Mouse (Mus musculus) C2C12 (cell line): ENCODE measurements around the gene Abhd17a. TPM values are rescaled to one million over a fixed set of nuclear protein-coding genes. Genes with fewer than 3 reads are reported as not detected.
A peak's percentile ranks its signal among the peaks of the same experiment; 100 is the strongest.

Source experiments
- H3K27me3 ChIP-seq: one replicate; pipeline ENCODE4 v1.6.1; 2011; ENCODE audit not compliant: control insufficient read depth, insufficient read depth, insufficient read length
- H3K36me3 ChIP-seq: one replicate; pipeline ENCODE4 v1.6.1; 2011; ENCODE audit not compliant: control insufficient read depth, insufficient read depth
- H3K4me3 ChIP-seq: one replicate; pipeline ENCODE4 v1.5.1; 2011; ENCODE audit warnings: mild to moderate bottlenecking, control low read depth; ENCODE audit not compliant: poor library complexity, insufficient read depth, severe bottlenecking
- H3K79me2 ChIP-seq: one replicate; pipeline ENCODE4 v1.6.1; 2011; ENCODE audit not compliant: control insufficient read depth, insufficient read depth
- H3K79me3 ChIP-seq: one replicate; pipeline ENCODE4 v1.6.1; 2011; ENCODE audit warnings: low read depth, control low read depth
- H3ac ChIP-seq: one replicate; pipeline ENCODE3; 2011; ENCODE audit warnings: low read depth; ENCODE audit not compliant: control insufficient read depth, insufficient read length
- CEBPB ChIP-seq: IDR thresholded peaks from one replicate; pipeline ENCODE4 v1.6.1; 2011; ENCODE audit warnings: low read depth, mild to moderate bottlenecking, control low read depth, moderate library complexity
- CTCF ChIP-seq: IDR thresholded peaks from one replicate; pipeline ENCODE4 v1.5.1; 2011; ENCODE audit not compliant: control insufficient read depth, insufficient read depth, insufficient read length
- FOSL1 ChIP-seq: IDR thresholded peaks from one replicate; pipeline ENCODE4 v1.8.0; 2011; ENCODE audit warnings: mild to moderate bottlenecking, low read length; ENCODE audit not compliant: poor library complexity, insufficient read depth, severe bottlenecking
- MAX ChIP-seq: IDR thresholded peaks from one replicate; pipeline ENCODE4 v1.6.1; 2011; ENCODE audit warnings: mild to moderate bottlenecking, control low read depth
- MYOD1 ChIP-seq: IDR thresholded peaks from one replicate; pipeline ENCODE4 v1.6.1; 2011; ENCODE audit warnings: low read depth; ENCODE audit not compliant: control insufficient read depth, insufficient read length
- MYOG ChIP-seq: IDR thresholded peaks from one replicate; pipeline ENCODE4 v1.6.1; 2011; ENCODE audit not compliant: control insufficient read depth, insufficient read length; ENCODE audit errors: extremely low read depth
- USF1 ChIP-seq: IDR thresholded peaks from one replicate; pipeline ENCODE4 v1.6.1; 2011; ENCODE audit warnings: low read depth, mild to moderate bottlenecking, control low read depth, moderate library complexity
- polyA plus RNA-seq: library from polyadenylated mRNA; unstranded; fragments of >200 nt; fragmentation: generic; extraction: Trizol; gene quantifications from one replicate; pipeline ENCODE4 v1.2.1, GENCODE M21; 2012; ENCODE audit warnings: missing spikeins

The Abhd17a gene
- polyA plus RNA-seq, 1 experiment: 103 TPM

GRCm38 (mm10) chr10:80622661-80623456 lies 32.7 kb upstream of the Abhd17a start, which contains the start of gene Csnk1g2:
TSS of gene Csnk1g2 (plus strand) at chr10:80622838.
- Histone ChIP-seq H3K79me2 (peaks cover 53% of the 10 kb centered on the region), H3K27me3 (no peaks in the 10 kb centered on the region), H3K79me3 (peaks cover 48% of the 10 kb centered on the region), H3K36me3 (peaks cover 7% of the 10 kb centered on the region), H3K4me3 (peak within 1 kb of the TSS; percentile 100), H3ac (peak within 1 kb of the TSS; percentile 90)
- TF ChIP-seq CTCF: no peak
- TF ChIP-seq MAX: no peak
- no peak for TF ChIP-seq MYOG
- TF ChIP-seq CEBPB: no peak
- TF ChIP-seq FOSL1: no peak
- TF ChIP-seq USF1: no peak
- TF ChIP-seq MYOD1: no peak

- Histone ChIP-seq H3K79me2 (peaks cover 46% of the 10 kb centered on the region), H3ac (peak overlapping the region; percentile 51), H3K79me3 (peaks cover 41% of the 10 kb centered on the region), H3K4me3 (peak overlapping the region; percentile 100), H3K36me3 (peaks cover 7% of the 10 kb centered on the region), H3K27me3 (no peaks in the 10 kb centered on the region)
- TF ChIP-seq CTCF: no peak
- peak; percentile 9 for TF ChIP-seq USF1
- TF ChIP-seq CEBPB: peak; percentile 93
- TF ChIP-seq MAX: peak; percentile 61
These were observed 32.0 kb upstream of the Abhd17a start for GRCm38 (mm10) chr10:80621940-80622660.

GRCm38 (mm10) chr10:80621690-80621939 lies 31.5 kb upstream of the Abhd17a start:
- H3K27me3 ChIP-seq: no peaks in the 10 kb centered on the region
- TF ChIP-seq USF1 (no peak), MAX (no peak), CEBPB (no peak), MYOG (no peak), CTCF (no peak), FOSL1 (no peak), MYOD1 (no peak)

GRCm38 (mm10) chr10:80620796-80621689 lies 30.9 kb upstream of the Abhd17a start:
- peaks cover 32% of the 10 kb centered on the region for H3K79me3 ChIP-seq
- H3K4me3 ChIP-seq: peak overlapping the region; percentile 100
- TF ChIP-seq FOSL1 (no peak), CTCF (no peak), MYOG (no peak), MAX (no peak), USF1 (no peak), MYOD1 (no peak), CEBPB (no peak)
- H3K79me2 ChIP-seq: peaks cover 35% of the 10 kb centered on the region
- peak overlapping the region; percentile 13 for H3ac ChIP-seq
- H3K27me3 ChIP-seq: no peaks in the 10 kb centered on the region
- peaks cover 2% of the 10 kb centered on the region for H3K36me3 ChIP-seq

More at GRCm38 (mm10) chr10:80621690-80621939, 31.5 kb upstream of the Abhd17a start:
- peaks cover 38% of the 10 kb centered on the region for H3K79me3 ChIP-seq
- peak overlapping the region; percentile 100 for H3K4me3 ChIP-seq
- H3K36me3 ChIP-seq: peaks cover 7% of the 10 kb centered on the region
- peak overlapping the region; percentile 13 for H3ac ChIP-seq
- H3K79me2 ChIP-seq: peaks cover 41% of the 10 kb centered on the region

GRCm38 (mm10) chr10:80620365-80620764 lies 30.2 kb upstream of the Abhd17a start:
- Histone ChIP-seq H3K79me3 (peaks cover 25% of the 10 kb centered on the region), H3K79me2 (peaks cover 28% of the 10 kb centered on the region), H3K36me3 (peaks cover 7% of the 10 kb centered on the region), H3K27me3 (no peaks in the 10 kb centered on the region), H3ac (no peak overlapping the region), H3K4me3 (no peak overlapping the region)
- TF ChIP-seq CTCF (no peak), FOSL1 (no peak), MAX (no peak), CEBPB (no peak), MYOD1 (no peak), MYOG (no peak)
